Mouse (Mus musculus): ENCODE data around the gene Fgfr4. TPM values are rescaled to one million over a fixed set of nuclear protein-coding genes. Genes with fewer than 3 reads are reported as not detected.

The Fgfr4 gene
- polyA plus RNA-seq, 1 experiment from 2014 or later = 1.4 TPM

GRCm38 (mm10) chr13:55168255-55168654 lies 15.8 kb downstream of the Fgfr4 start:
- Histone ChIP-seq H3K36me3 (ENCODE audit: control insufficient read depth, insufficient read depth) (no peaks in the 10 kb centered on the region), H3K4me3 (replicated peaks; ENCODE audit: low read length) (no peak overlapping the region), H3K9me3 (ENCODE audit: control insufficient read depth, low read length) (no peaks in the 10 kb centered on the region), H3K4me1 (replicated peaks; ENCODE audit: control insufficient read depth, insufficient read depth, low read length) (peaks cover 24% of the 10 kb centered on the region), H3K27me3 (replicated peaks; ENCODE audit: control insufficient read depth, insufficient read depth, low read length) (no peaks in the 10 kb centered on the region), H3K9ac (replicated peaks; ENCODE audit: low read depth, low read length) (no peak overlapping the region), H3K27ac (ENCODE audit: low read length) (no peak overlapping the region), H3K4me2 (ENCODE audit: low read length) (no peak overlapping the region)
- ATAC-seq = no peak
- 85% methylated on average over 5 of the region's 5 CpGs for WGBS

DNA sequence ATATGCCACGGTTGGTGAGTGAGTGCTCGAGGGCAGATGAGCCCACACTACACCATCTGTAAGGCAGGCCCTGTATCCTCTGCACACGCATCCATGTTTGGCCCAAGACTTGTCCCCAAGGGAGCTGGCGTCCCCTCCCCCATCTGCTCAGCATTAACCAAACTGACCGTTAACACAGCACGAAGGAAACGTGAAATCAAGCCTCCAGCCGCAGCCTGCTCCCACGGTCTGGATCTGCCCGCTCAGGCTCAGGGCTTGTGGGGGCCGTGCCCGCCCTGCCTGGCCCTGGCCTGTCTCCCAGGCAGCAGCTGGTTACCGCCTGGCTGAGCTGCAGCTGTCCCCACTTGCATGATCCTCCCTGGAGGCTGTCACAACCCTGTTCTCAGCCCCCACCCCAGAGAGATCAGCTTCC lies 16.5 kb downstream of the Fgfr4 start:
- H3K36me3 ChIP-seq (ENCODE audit: control insufficient read depth, insufficient read depth) = no peaks in the 10 kb centered on the region
- H3K4me2 ChIP-seq (ENCODE audit: low read length) = no peak overlapping the region
- H3K9ac ChIP-seq (replicated peaks; ENCODE audit: low read depth, low read length) = peak overlapping the region; percentile 16; the same call in 1 of the 2 replicates
- peak overlapping the region; percentile 52 for H3K27ac ChIP-seq (ENCODE audit: low read length)
- no peaks in the 10 kb centered on the region for H3K27me3 ChIP-seq (replicated peaks; ENCODE audit: control insufficient read depth, insufficient read depth, low read length)
- peak; percentile 81 for ATAC-seq
- H3K9me3 ChIP-seq (ENCODE audit: control insufficient read depth, low read length) = no peaks in the 10 kb centered on the region
- H3K4me3 ChIP-seq (replicated peaks; ENCODE audit: low read length) = no peak overlapping the region
- WGBS = 51% methylated on average over 13 of the region's 13 CpGs
- H3K4me1 ChIP-seq (replicated peaks; ENCODE audit: control insufficient read depth, insufficient read depth, low read length) = peaks cover 24% of the 10 kb centered on the region

- ATAC-seq = peak; percentile 89
- peak overlapping the region; percentile 28 for H3K9ac ChIP-seq (replicated peaks; ENCODE audit: low read depth, low read length)
- no peak overlapping the region; the same call in 1 of the 2 replicates for H3K4me3 ChIP-seq (replicated peaks; ENCODE audit: low read length)
- H3K27ac ChIP-seq (ENCODE audit: low read length) = peak overlapping the region; percentile 69
- H3K36me3 ChIP-seq (ENCODE audit: control insufficient read depth, insufficient read depth) = no peaks in the 10 kb centered on the region
- peak overlapping the region; percentile 37 for H3K4me2 ChIP-seq (ENCODE audit: low read length)
- WGBS = 9% methylated on average over 26 of the region's 26 CpGs
- no peaks in the 10 kb centered on the region for H3K9me3 ChIP-seq (ENCODE audit: control insufficient read depth, low read length)
- H3K27me3 ChIP-seq (replicated peaks; ENCODE audit: control insufficient read depth, insufficient read depth, low read length) = no peaks in the 10 kb centered on the region
- H3K4me1 ChIP-seq (replicated peaks; ENCODE audit: control insufficient read depth, insufficient read depth, low read length) = peaks cover 24% of the 10 kb centered on the region
These were observed 19.3 kb downstream of the Fgfr4 start for GRCm38 (mm10) chr13:55171517-55172335.

GRCm38 (mm10) chr13:55172336-55172770 lies 19.9 kb downstream of the Fgfr4 start:
- H3K9ac ChIP-seq (replicated peaks; ENCODE audit: low read depth, low read length) = no peak overlapping the region
- H3K27ac ChIP-seq (ENCODE audit: low read length) = peak overlapping the region; percentile 10; the same call in 1 of the 2 replicates
- H3K4me2 ChIP-seq (ENCODE audit: low read length) = no peak overlapping the region
- H3K27me3 ChIP-seq (replicated peaks; ENCODE audit: control insufficient read depth, insufficient read depth, low read length) = no peaks in the 10 kb centered on the region
- WGBS = 43% methylated on average over 7 of the region's 7 CpGs
- H3K4me1 ChIP-seq (replicated peaks; ENCODE audit: control insufficient read depth, insufficient read depth, low read length) = peaks cover 24% of the 10 kb centered on the region
- H3K9me3 ChIP-seq (ENCODE audit: control insufficient read depth, low read length) = no peaks in the 10 kb centered on the region
- no peak overlapping the region for H3K4me3 ChIP-seq (replicated peaks; ENCODE audit: low read length)
- H3K36me3 ChIP-seq (ENCODE audit: control insufficient read depth, insufficient read depth) = no peaks in the 10 kb centered on the region
- ATAC-seq = no peak

- Histone ChIP-seq H3K4me3 (replicated peaks; ENCODE audit: low read length) (no peak overlapping the region), H3K4me2 (ENCODE audit: low read length) (no peak overlapping the region), H3K9ac (replicated peaks; ENCODE audit: low read depth, low read length) (no peak overlapping the region), H3K27me3 (replicated peaks; ENCODE audit: control insufficient read depth, insufficient read depth, low read length) (no peaks in the 10 kb centered on the region), H3K4me1 (replicated peaks; ENCODE audit: control insufficient read depth, insufficient read depth, low read length) (peaks cover 19% of the 10 kb centered on the region), H3K27ac (ENCODE audit: low read length) (no peak overlapping the region), H3K36me3 (ENCODE audit: control insufficient read depth, insufficient read depth) (no peaks in the 10 kb centered on the region), H3K9me3 (ENCODE audit: control insufficient read depth, low read length) (no peaks in the 10 kb centered on the region)
- WGBS = 75% methylated on average over 11 of the region's 11 CpGs
- ATAC-seq = no peak
These were observed 21.9 kb downstream of the Fgfr4 start for GRCm38 (mm10) chr13:55174347-55174746.

GRCm38 (mm10) chr13:55176265-55176664 lies 23.8 kb downstream of the Fgfr4 start:
- H3K4me2 ChIP-seq (ENCODE audit: low read length) = no peak overlapping the region
- H3K4me1 ChIP-seq (replicated peaks; ENCODE audit: control insufficient read depth, insufficient read depth, low read length) = peaks cover 15% of the 10 kb centered on the region
- WGBS = 92% methylated on average over 6 of the region's 6 CpGs
- no peaks in the 10 kb centered on the region for H3K27me3 ChIP-seq (replicated peaks; ENCODE audit: control insufficient read depth, insufficient read depth, low read length)
- no peaks in the 10 kb centered on the region for H3K9me3 ChIP-seq (ENCODE audit: control insufficient read depth, low read length)
- no peaks in the 10 kb centered on the region for H3K36me3 ChIP-seq (ENCODE audit: control insufficient read depth, insufficient read depth)
- ATAC-seq = no peak
- H3K4me3 ChIP-seq (replicated peaks; ENCODE audit: low read length) = no peak overlapping the region
- H3K27ac ChIP-seq (ENCODE audit: low read length) = no peak overlapping the region
- H3K9ac ChIP-seq (replicated peaks; ENCODE audit: low read depth, low read length) = no peak overlapping the region

DNA sequence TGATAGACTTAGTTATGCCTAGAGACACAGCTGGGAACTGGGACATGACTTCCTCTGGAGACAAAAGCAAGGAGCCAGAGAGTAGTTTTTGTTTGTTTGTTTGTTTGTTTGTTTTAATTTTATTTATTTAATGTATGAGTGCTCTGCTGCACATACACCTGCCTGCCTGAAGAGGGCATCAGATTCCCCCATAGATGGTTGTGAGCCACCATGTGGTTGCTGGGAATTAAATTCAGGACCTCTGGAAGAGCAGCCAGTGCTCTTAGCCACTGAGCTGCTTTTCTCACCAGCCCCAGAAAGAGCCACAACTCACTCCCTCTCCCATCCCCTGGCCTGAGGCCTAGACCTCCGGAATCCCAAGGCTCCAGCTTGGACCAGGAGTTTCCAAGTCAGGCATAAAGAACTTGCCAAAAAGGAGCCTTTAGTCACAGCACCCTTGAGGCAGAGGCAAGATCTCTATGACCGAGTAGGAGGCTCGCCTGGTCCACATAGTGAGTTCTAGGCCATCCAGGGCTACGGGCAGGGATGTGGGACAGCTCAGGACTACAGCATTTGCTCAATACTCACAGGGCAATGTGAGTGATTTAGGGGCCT lies 25.6 kb downstream of the Fgfr4 start:
- peak; percentile 19; the same call in 1 of the 2 replicates for ATAC-seq

DNA sequence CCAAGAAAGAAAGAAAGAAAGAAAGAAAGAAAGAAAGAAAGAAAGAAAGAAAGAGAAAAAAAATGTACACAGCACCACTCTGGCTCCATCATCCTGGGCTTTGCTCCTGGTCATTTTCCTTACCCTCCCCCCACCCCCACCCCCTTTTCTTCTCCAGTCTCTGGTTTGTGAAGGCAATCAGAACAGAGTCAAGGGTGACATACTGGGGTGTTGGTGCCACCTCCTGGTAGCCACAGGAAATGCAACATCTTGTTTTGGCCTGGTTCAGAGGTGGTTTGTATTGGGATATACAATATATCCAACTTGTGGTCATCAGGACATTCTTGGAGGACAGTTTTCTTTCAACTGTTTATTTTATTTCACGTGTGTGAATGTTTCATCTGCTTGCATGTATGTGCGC lies 26.1 kb downstream of the Fgfr4 start:
- Histone ChIP-seq H3K36me3 (ENCODE audit: control insufficient read depth, insufficient read depth) (no peaks in the 10 kb centered on the region), H3K9ac (replicated peaks; ENCODE audit: low read depth, low read length) (no peak overlapping the region), H3K9me3 (ENCODE audit: control insufficient read depth, low read length) (no peaks in the 10 kb centered on the region), H3K4me1 (replicated peaks; ENCODE audit: control insufficient read depth, insufficient read depth, low read length) (peaks cover 7% of the 10 kb centered on the region; the same call in 1 of the 2 replicates), H3K27me3 (replicated peaks; ENCODE audit: control insufficient read depth, insufficient read depth, low read length) (no peaks in the 10 kb centered on the region), H3K4me3 (replicated peaks; ENCODE audit: low read length) (no peak overlapping the region), H3K27ac (ENCODE audit: low read length) (no peak overlapping the region; the same call in 1 of the 2 replicates), H3K4me2 (ENCODE audit: low read length) (no peak overlapping the region)
- WGBS = 34% methylated on average over 2 of the region's 2 CpGs
- peak; percentile 39; the same call in 1 of the 2 replicates for ATAC-seq

More for the DNA sequence above, 25.6 kb downstream of the Fgfr4 start:
- 64% methylated on average over 4 of the region's 4 CpGs for WGBS
- Histone ChIP-seq H3K27me3 (replicated peaks; ENCODE audit: control insufficient read depth, insufficient read depth, low read length) (no peaks in the 10 kb centered on the region), H3K4me1 (replicated peaks; ENCODE audit: control insufficient read depth, insufficient read depth, low read length) (peaks cover 7% of the 10 kb centered on the region; the same call in 1 of the 2 replicates), H3K9me3 (ENCODE audit: control insufficient read depth, low read length) (no peaks in the 10 kb centered on the region), H3K4me2 (ENCODE audit: low read length) (no peak overlapping the region), H3K36me3 (ENCODE audit: control insufficient read depth, insufficient read depth) (no peaks in the 10 kb centered on the region), H3K4me3 (replicated peaks; ENCODE audit: low read length) (no peak overlapping the region), H3K27ac (ENCODE audit: low read length) (peak overlapping the region; percentile 46; the same call in 1 of the 2 replicates), H3K9ac (replicated peaks; ENCODE audit: low read depth, low read length) (no peak overlapping the region)

- Histone ChIP-seq H3K4me1 (replicated peaks; ENCODE audit: control insufficient read depth, insufficient read depth, low read length) (peaks cover 7% of the 10 kb centered on the region; the same call in 1 of the 2 replicates), H3K9me3 (ENCODE audit: control insufficient read depth, low read length) (no peaks in the 10 kb centered on the region), H3K4me2 (ENCODE audit: low read length) (no peak overlapping the region), H3K27ac (ENCODE audit: low read length) (no peak overlapping the region), H3K36me3 (ENCODE audit: control insufficient read depth, insufficient read depth) (no peaks in the 10 kb centered on the region), H3K4me3 (replicated peaks; ENCODE audit: low read length) (no peak overlapping the region), H3K9ac (replicated peaks; ENCODE audit: low read depth, low read length) (no peak overlapping the region), H3K27me3 (replicated peaks; ENCODE audit: control insufficient read depth, insufficient read depth, low read length) (no peaks in the 10 kb centered on the region)
- ATAC-seq = no peak
- WGBS = 64% methylated on average over 3 of the region's 3 CpGs
These were observed 27.2 kb downstream of the Fgfr4 start for GRCm38 (mm10) chr13:55179591-55179990.

Data from forebrain, embryonic 16.5 days (tissue).